Mouse (Mus musculus): Measurements from ENCODE around the gene Capzb.

- TF ChIP-seq CTCF (conservative IDR thresholded peaks at IDR 0.05; ENCODE audit: low read length) (no peak), NANOG (IDR thresholded peaks at IDR 0.05; ENCODE audit: borderline replicate concordance, low read length) (peak; percentile 43; the same call in 1 of the 2 replicates)
These were observed 4.8 kb downstream of the Capzb start for GRCm38 (mm10) chr4:139197453-139197852.
